Mouse (Mus musculus): Measurements from ENCODE around the gene Rgs13. TPM values are rescaled to one million over a fixed set of nuclear protein-coding genes. Genes with fewer than 3 reads are reported as not detected.

Rgs13 gene
- total and polyA plus RNA-seq, 3 experiments, result 149 to 1,247 (median 698) TPM

DNA sequence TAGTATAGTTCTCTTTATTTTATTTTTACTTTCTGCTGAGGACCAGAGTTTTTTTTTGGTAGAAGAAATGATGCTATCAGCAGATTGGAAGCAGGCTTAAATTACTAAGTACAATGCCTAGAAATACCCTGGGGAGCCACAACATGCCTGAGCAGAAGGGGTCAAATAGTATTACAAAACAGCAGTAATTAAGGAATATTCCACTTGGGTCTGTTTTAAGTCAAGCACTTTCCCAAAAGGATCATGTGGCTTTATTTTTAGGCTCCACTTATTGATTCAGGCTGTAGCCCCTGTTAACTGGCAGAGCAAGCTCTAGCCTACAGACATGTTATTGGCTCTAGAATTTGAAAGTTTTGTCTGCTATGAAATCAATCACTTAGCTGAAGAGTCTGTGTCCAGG, 6.5 kb upstream of the Rgs13 start:
- no peak for DNase-seq (ENCODE audit: extremely low read depth)
- in situ Hi-C loops (cut with MboI; ENCODE audit: low pct_ligation_motif_present, low pct_unique_long_range_greater_than_20kb, low sequenced_read_pairs) (loop anchor here (25.0 kb wide), 2 partner anchors 171 to 396 kb away; partner anchors contain the start of genes Rgs2, Trove2 and Uchl5), dilution Hi-C loops (cut with MboI; ENCODE audit: extremely low pct_ligation_motif_present, extremely low pct_unique_long_range_greater_than_20kb, low sequenced_read_pairs) (no loop called here)
- Histone ChIP-seq H3K4me2 (ENCODE audit: insufficient read depth, low read depth, poor library complexity, severe bottlenecking) (peak overlapping the region; percentile 21; the same call in 1 of the 2 replicates), H3K27me3 (replicated peaks) (no peaks in the 10 kb centered on the region), H3K27ac (ENCODE audit: insufficient read depth, low read depth) (peak overlapping the region; percentile 48; the same call in 1 of the 2 replicates), H3K4me3 (replicated peaks in 1 of 3; ENCODE audit: low read depth in 2 of 3, low read length in 2 of 3, poor library complexity in 1 of 3) (no peak overlapping the region), H3K9ac (ENCODE audit: insufficient read depth, low read depth) (peak overlapping the region; percentile 33; the same call in 1 of the 2 replicates), H3K36me3 (replicated peaks in 1 of 2; ENCODE audit: control insufficient read depth in 1 of 2, insufficient read depth in 1 of 2, low read length in 1 of 2) (no peaks in the 10 kb centered on the region), H3K4me1 (ENCODE audit: control insufficient read depth in 1 of 2, insufficient read depth in 2 of 2) (peaks cover 14 to 87% of the 10 kb centered on the region in 2 experiments), H3K9me3 (replicated peaks; ENCODE audit: low read length) (no peaks in the 10 kb centered on the region), H3K79me2 (replicated peaks; ENCODE audit: control insufficient read depth, extremely low read depth, insufficient read depth, poor library complexity, severe bottlenecking) (no peaks in the 10 kb centered on the region)
- TF ChIP-seq MYC (IDR thresholded peaks at IDR 0.05; ENCODE audit: low read depth, low read length) (no peak), JUN (IDR thresholded peaks at IDR 0.05; ENCODE audit: insufficient read depth, low read depth, low read length) (no peak), RAD21 (IDR thresholded peaks at IDR 0.05; ENCODE audit: low read depth, low read length) (no peak), CHD2 (IDR thresholded peaks at IDR 0.05; ENCODE audit: low read length) (no peak), GABPA (IDR thresholded peaks at IDR 0.05; ENCODE audit: insufficient replicate concordance, low read depth, low read length) (no peak), KAT2A (IDR thresholded peaks at IDR 0.05; ENCODE audit: insufficient replicate concordance, low read length) (no peak), NRF1 (IDR thresholded peaks at IDR 0.05; ENCODE audit: low read depth, low read length) (no peak), MEF2A (IDR thresholded peaks at IDR 0.05; ENCODE audit: borderline replicate concordance, low read depth, low read length) (no peak), MXI1 (IDR thresholded peaks at IDR 0.05; ENCODE audit: low read depth, low read length) (no peak), HCFC1 (IDR thresholded peaks at IDR 0.05; ENCODE audit: low read depth, low read length) (no peak), ZNF384 (IDR thresholded peaks at IDR 0.05; ENCODE audit: low read depth, low read length) (no peak), PAX5 (IDR thresholded peaks at IDR 0.05; ENCODE audit: low read length) (no peak), ELF1 (IDR thresholded peaks at IDR 0.05; ENCODE audit: low read depth, low read length) (no peak), NELFE (IDR thresholded peaks at IDR 0.05; ENCODE audit: low read depth, low read length) (no peak), ETS1 (conservative IDR thresholded peaks at IDR 0.05; ENCODE audit: low read depth, low read length) (no peak), IRF4 (IDR thresholded peaks at IDR 0.05; ENCODE audit: low read depth, low read length) (no peak), TCF12 (IDR thresholded peaks at IDR 0.05; ENCODE audit: low read depth, low read length) (no peak), SIN3A (IDR thresholded peaks at IDR 0.05; ENCODE audit: low read length) (no peak), E2F4 (IDR thresholded peaks at IDR 0.05; ENCODE audit: insufficient replicate concordance, low read depth, low read length) (no peak), BHLHE40 (IDR thresholded peaks at IDR 0.05; ENCODE audit: low read depth, low read length) (no peak)

DNA sequence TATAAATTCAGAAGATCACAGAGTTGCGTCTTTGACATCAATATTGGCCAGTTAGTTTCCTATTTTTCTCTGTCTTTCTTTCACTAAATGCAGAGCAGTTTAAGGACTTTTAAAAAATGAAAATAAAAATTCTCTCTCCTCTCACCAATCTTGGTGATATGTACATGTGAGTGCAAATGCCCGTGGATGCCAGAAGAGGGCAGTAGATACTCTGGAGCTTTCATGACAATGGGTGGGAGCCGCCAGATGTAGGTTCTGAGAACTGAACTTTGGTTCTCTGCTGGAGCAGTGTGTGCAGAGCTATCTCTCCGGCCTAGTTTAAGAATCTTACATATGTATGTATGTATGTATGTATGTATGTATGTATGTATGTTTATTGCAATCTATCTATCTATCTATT, 2.4 kb upstream of the Rgs13 start:
- Histone ChIP-seq H3K27ac (ENCODE audit: insufficient read depth, low read depth) (no peak overlapping the region), H3K9ac (ENCODE audit: insufficient read depth, low read depth) (no peak overlapping the region), H3K27me3 (replicated peaks) (no peaks in the 10 kb centered on the region), H3K36me3 (replicated peaks in 1 of 2; ENCODE audit: control insufficient read depth in 1 of 2, insufficient read depth in 1 of 2, low read length in 1 of 2) (peaks cover 0 to 2% of the 10 kb centered on the region in 2 experiments), H3K4me3 (replicated peaks in 1 of 3; ENCODE audit: low read depth in 2 of 3, low read length in 2 of 3, poor library complexity in 1 of 3) (no peak overlapping the region), H3K9me3 (replicated peaks; ENCODE audit: low read length) (no peaks in the 10 kb centered on the region), H3K4me1 (ENCODE audit: control insufficient read depth in 1 of 2, insufficient read depth in 2 of 2) (peaks cover 9 to 54% of the 10 kb centered on the region in 2 experiments; a peak in 3 of 4 replicates), H3K4me2 (ENCODE audit: insufficient read depth, low read depth, poor library complexity, severe bottlenecking) (no peak overlapping the region), H3K79me2 (replicated peaks; ENCODE audit: control insufficient read depth, extremely low read depth, insufficient read depth, poor library complexity, severe bottlenecking) (peaks cover 3% of the 10 kb centered on the region)
- in situ Hi-C loops (cut with MboI; ENCODE audit: low pct_ligation_motif_present, low pct_unique_long_range_greater_than_20kb, low sequenced_read_pairs) (loop anchor here (25.0 kb wide), 2 partner anchors 167 to 392 kb away; partner anchors contain the start of genes Rgs2, Trove2 and Uchl5), dilution Hi-C loops (cut with MboI; ENCODE audit: extremely low pct_ligation_motif_present, extremely low pct_unique_long_range_greater_than_20kb, low sequenced_read_pairs) (no loop called here)
- no peak for DNase-seq (ENCODE audit: extremely low read depth)
- TF ChIP-seq MAFK (IDR thresholded peaks at IDR 0.05; ENCODE audit: insufficient replicate concordance, low read length), result no peak
- no peak for TF ChIP-seq ZNF384 (IDR thresholded peaks at IDR 0.05; ENCODE audit: low read depth, low read length)
- peak; percentile 29 to 56; a peak in 3 of 4 replicates for TF ChIP-seq CTCF (conservative IDR thresholded peaks at IDR 0.05 in 1 of 2, IDR thresholded peaks at IDR 0.05 in 1 of 2; ENCODE audit: low read depth in 2 of 2, low read length in 2 of 2)
- TF ChIP-seq SMC3 (IDR thresholded peaks at IDR 0.05; ENCODE audit: low read depth, low read length), result peak; percentile 36
- TF ChIP-seq USF1 (IDR thresholded peaks at IDR 0.05; ENCODE audit: low read depth, low read length), result no peak
- peak; percentile 30 for TF ChIP-seq RAD21 (IDR thresholded peaks at IDR 0.05; ENCODE audit: low read depth, low read length)
